In genomic region chr8:110954776-110955175, GRCm38 (mm10) we compare ENCODE assay signal across 16 mouse cellular contexts. TPM values are rescaled to one million over a fixed set of nuclear protein-coding genes. Genes with fewer than 3 reads are reported as not detected.
DNase-seq lines count a peak whose midpoint lies in the region; ATAC-seq and TF ChIP-seq lines count a peak whose summit lies in the region.
"Had no signal": no experiment of that assay in that cellular context is flagged by ENCODE, and none has a peak within 500 bp of the region (broad histone marks: within the 10 kb centered on the region; RNA-seq: fewer than 3 reads in every experiment).

No protein-coding gene starts in this region.

- peak overlapping the region; percentile 64 for H3K27ac ChIP-seq in spleen, adult 2 months (ENCODE audit: insufficient read depth, low read length)
- no peak overlapping the region for H3K27ac ChIP-seq in midbrain, embryonic 11.5 days (ENCODE audit: low read depth, low read length)
- H3K27ac ChIP-seq: forebrain, embryonic 13.5 days; hindbrain, embryonic 15.5 days; left cerebral cortex, adult 2 months; midbrain, embryonic 10.5 days had no signal

- H3K36me3 ChIP-seq in spleen, adult 2 months (ENCODE audit: control insufficient read depth, insufficient read depth, low read length), result peaks cover 3% of the 10 kb centered on the region
- H3K36me3 ChIP-seq in midbrain, embryonic 11.5 days (ENCODE audit: control insufficient read depth, insufficient read depth, low read length), result peaks cover 5% of the 10 kb centered on the region; the same call in 1 of the 2 replicates

- no peaks in the 10 kb centered on the region for H3K9me3 ChIP-seq in midbrain, embryonic 11.5 days (ENCODE audit: control insufficient read depth, low read length)
- H3K9me3 ChIP-seq: forebrain, embryonic 13.5 days; hindbrain, embryonic 15.5 days; midbrain, embryonic 10.5 days had no signal

- 24% methylated on average over 8 of the region's 8 CpGs for WGBS in spleen, adult 2 months
- 84% methylated on average over 8 of the region's 8 CpGs for WGBS in midbrain, embryonic 11.5 days

- peak; percentile 78 for ATAC-seq in neutrophil, adult 5-6 weeks (ENCODE audit: extremely low read depth, insufficient number of reproducible peaks, low FRiP score, poor library complexity, severe bottlenecking)
- no peak for ATAC-seq in erythroid progenitor cell, adult 5-6 weeks (replicated peaks; ENCODE audit: low FRiP score, poor library complexity, severe bottlenecking)
- ATAC-seq in midbrain, embryonic 11.5 days (ENCODE audit: low FRiP score), result no peak
- ATAC-seq: forebrain, embryonic 13.5 days had no signal

- no peak for TF ChIP-seq POLR2A in spleen, adult 2 months (IDR thresholded peaks at IDR 0.05; ENCODE audit: low read depth, low read length)

- peaks cover 5% of the 10 kb centered on the region; the same call in 1 of the 2 replicates for H3K4me1 ChIP-seq in spleen, adult 2 months (ENCODE audit: control insufficient read depth, insufficient read depth, insufficient read length)
- no peaks in the 10 kb centered on the region for H3K4me1 ChIP-seq in midbrain, embryonic 11.5 days (ENCODE audit: control insufficient read depth, insufficient read depth, low read length)
- H3K4me1 ChIP-seq: forebrain, embryonic 13.5 days had no signal

- peak in 1 of 2 experiments; percentile 66 for DNase-seq in spleen, adult 2 months (ENCODE audit: low read depth in 1 of 2, low spot score in 2 of 2)
- DNase-seq in spleen, postnatal 4 days (ENCODE audit: low spot score in 2 of 2), result no peak
- DNase-seq in brain, adult 2 months (ENCODE audit: low read depth, low spot score), result peak; percentile 42
- DNase-seq in cerebellum, postnatal 14 days, result no peak
- DNase-seq in midbrain, embryonic 11.5 days (ENCODE audit: low spot score, missing footprints), result no peak
- DNase-seq in left cerebral cortex, adult 11 months (ENCODE audit: low spot score), result no peak
- DNase-seq: heart, adult 11 months; kidney, adult 18-20 months; lung, postnatal 14 days had no signal

- no peak overlapping the region for H3K4me3 ChIP-seq in spleen, adult 2 months (ENCODE audit: extremely low read depth, insufficient read depth, insufficient read length)
- no peak overlapping the region for H3K4me3 ChIP-seq in midbrain, embryonic 11.5 days (ENCODE audit: low read depth, low read length)
- H3K4me3 ChIP-seq: forebrain, embryonic 13.5 days; hindbrain, embryonic 15.5 days; left cerebral cortex, adult 2 months; midbrain, embryonic 10.5 days; myocyte had no signal

- H3K9ac ChIP-seq in midbrain, embryonic 11.5 days (ENCODE audit: low read length), result no peak overlapping the region
- H3K9ac ChIP-seq: forebrain, embryonic 13.5 days; hindbrain, embryonic 15.5 days had no signal

- no peak for TF ChIP-seq CTCF in spleen, adult 2 months (IDR thresholded peaks at IDR 0.05; ENCODE audit: extremely low read depth, insufficient read depth, insufficient read length, insufficient replicate concordance)

- no peak overlapping the region for H3K4me2 ChIP-seq in midbrain, embryonic 11.5 days
- H3K4me2 ChIP-seq: forebrain, embryonic 13.5 days; hindbrain, embryonic 15.5 days had no signal

- no peaks in the 10 kb centered on the region for H3K27me3 ChIP-seq in spleen, adult 2 months (ENCODE audit: control insufficient read depth, insufficient read depth, low read length)
- H3K27me3 ChIP-seq in midbrain, embryonic 11.5 days (ENCODE audit: control insufficient read depth, insufficient read depth, low read length), result no peaks in the 10 kb centered on the region
- H3K27me3 ChIP-seq: forebrain, embryonic 13.5 days; hindbrain, embryonic 15.5 days had no signal

RNA-seq across cellular contexts. Expression of gene St3gal2, which starts 35.1 kb away (rescaled TPM):
- 20.3 and 25.5 TPM in 2 replicates for polyA plus RNA-seq in spleen, adult 2 months (2012; rRNA removed)
- total RNA-seq in neutrophil, adult 5-6 weeks (2017), result 3.1 and 6.3 TPM in 2 replicates
- 30.6 and 40.0 TPM in 2 replicates for total RNA-seq in erythroid progenitor cell, adult 5-6 weeks (2015; ENCODE audit: low replicate concordance)
- total RNA-seq in erythroid progenitor cell, adult 5-6 weeks (2017; ENCODE audit: low replicate concordance), result 34.0 and 40.6 TPM in 2 replicates
- polyA plus RNA-seq in midbrain, embryonic 11.5 days (2014; fragmentation: Nextera tagmentation; extraction: Ambion mirVana), result 11.2 and 11.3 TPM in 2 replicates

RNA-seq across cellular contexts. Expression of gene Ddx19a, which starts 42.8 kb away (rescaled TPM):
- 16.6 and 23.5 TPM in 2 replicates for polyA plus RNA-seq in spleen, adult 2 months (2012; rRNA removed)
- 21.4 and 21.6 TPM in 2 replicates for total RNA-seq in neutrophil, adult 5-6 weeks (2017)
- total RNA-seq in erythroid progenitor cell, adult 5-6 weeks (2015; ENCODE audit: low replicate concordance), result 45.4 and 49.9 TPM in 2 replicates
- total RNA-seq in erythroid progenitor cell, adult 5-6 weeks (2017; ENCODE audit: low replicate concordance), result 22.5 and 28.8 TPM in 2 replicates
- polyA plus RNA-seq in midbrain, embryonic 11.5 days (2014; fragmentation: Nextera tagmentation; extraction: Ambion mirVana), result 32.8 and 33.4 TPM in 2 replicates

RNA-seq across cellular contexts. Expression of gene Fuk, which starts 52.5 kb away (rescaled TPM):
- polyA plus RNA-seq in spleen, adult 2 months (2012; rRNA removed), result 12.9 and 15.6 TPM in 2 replicates
- 9.3 and 9.8 TPM in 2 replicates for total RNA-seq in neutrophil, adult 5-6 weeks (2017)
- total RNA-seq in erythroid progenitor cell, adult 5-6 weeks (2015; ENCODE audit: low replicate concordance), result 0.42 TPM in 1 of 2 replicates, not detected in the other
- total RNA-seq in erythroid progenitor cell, adult 5-6 weeks (2017; ENCODE audit: low replicate concordance), result 0.51 and 1.4 TPM in 2 replicates
- polyA plus RNA-seq in midbrain, embryonic 11.5 days (2014; fragmentation: Nextera tagmentation; extraction: Ambion mirVana), result 4.0 and 4.3 TPM in 2 replicates
